Mouse (Mus musculus): ENCODE data around the gene Gca.

DNA sequence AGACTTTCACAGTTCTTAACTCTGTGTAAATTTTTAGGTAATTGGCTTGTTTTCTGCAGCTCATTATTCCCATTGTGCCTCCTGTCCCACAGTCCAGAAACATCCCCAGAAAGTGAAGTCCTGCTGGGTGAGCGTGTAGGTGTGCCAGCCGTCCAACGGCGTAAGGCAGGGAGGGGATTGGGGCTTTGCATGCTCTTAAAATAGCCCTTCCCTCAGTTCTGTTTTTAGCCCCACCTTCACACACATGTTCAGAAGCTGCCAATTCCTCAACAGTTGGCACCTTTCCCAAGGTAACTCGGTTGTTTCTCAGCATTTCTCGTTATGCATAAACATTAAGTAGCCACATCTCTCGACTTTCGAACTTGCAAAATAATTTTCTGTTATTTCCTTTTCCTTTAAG lies 17.6 kb downstream of the Gca start:
- TF ChIP-seq POLR2A (IDR thresholded peaks at IDR 0.05; ENCODE audit: low read depth, low read length): no peak
- no peak for TF ChIP-seq MYC (IDR thresholded peaks at IDR 0.05; ENCODE audit: low read depth, low read length)
- TF ChIP-seq CHD2 (IDR thresholded peaks at IDR 0.05; ENCODE audit: low read length): no peak
- no peak for TF ChIP-seq ETS1 (conservative IDR thresholded peaks at IDR 0.05; ENCODE audit: low read depth, low read length)
- TF ChIP-seq POLR2AphosphoS2 (IDR thresholded peaks at IDR 0.05; ENCODE audit: low read depth, low read length): no peak
- TF ChIP-seq CTCF (conservative IDR thresholded peaks at IDR 0.05 in 1 of 2, IDR thresholded peaks at IDR 0.05 in 1 of 2; ENCODE audit: low read depth in 2 of 2, low read length in 2 of 2): no peak
- no peak for TF ChIP-seq TCF12 (IDR thresholded peaks at IDR 0.05; ENCODE audit: low read depth, low read length)
- TF ChIP-seq MAZ (IDR thresholded peaks at IDR 0.05; ENCODE audit: low read depth, low read length): no peak
- TF ChIP-seq ZNF384 (IDR thresholded peaks at IDR 0.05; ENCODE audit: low read depth, low read length): no peak
